Mouse (Mus musculus) cerebellum, postnatal 10 days (tissue): ENCODE data around the gene Fbn1.

Experiments
- DNase-seq, 2 experiments: peaks; one replicate each; pipeline ENCODE4 v3.0.0; 2021; ENCODE audit warnings: mixed read lengths in 2 of 2

Fbn1 gene

GRCm38 (mm10) chr2:125507893-125508292, at the start of gene Fbn1:
TSS of gene Fbn1 (minus strand) at chr2:125507993.
- DNase-seq: no peak

- DNase-seq: no peak
Observed at GRCm38 (mm10) chr2:125555830-125556229, 48.0 kb upstream of the Fbn1 start.

GRCm38 (mm10) chr2:125548806-125549578, 41.2 kb upstream of the Fbn1 start:
- no peak for DNase-seq

GRCm38 (mm10) chr2:125544986-125545385, 37.2 kb upstream of the Fbn1 start:
- DNase-seq: no peak

- no peak for DNase-seq
Observed at GRCm38 (mm10) chr2:125543646-125544045, 35.9 kb upstream of the Fbn1 start.

- no peak for DNase-seq
Observed at GRCm38 (mm10) chr2:125541451-125541850, 33.7 kb upstream of the Fbn1 start.

GRCm38 (mm10) chr2:125540579-125540978, 32.8 kb upstream of the Fbn1 start:
- DNase-seq: no peak

GRCm38 (mm10) chr2:125539640-125540039, 31.8 kb upstream of the Fbn1 start:
- no peak for DNase-seq

- DNase-seq: no peak
Observed at GRCm38 (mm10) chr2:125530665-125531064, 22.9 kb upstream of the Fbn1 start.

GRCm38 (mm10) chr2:125526566-125526965, 18.8 kb upstream of the Fbn1 start:
- no peak for DNase-seq

- no peak for DNase-seq
Observed at GRCm38 (mm10) chr2:125525484-125525883, 17.7 kb upstream of the Fbn1 start.

GRCm38 (mm10) chr2:125516594-125516993, 8.8 kb upstream of the Fbn1 start:
- no peak for DNase-seq

- no peak for DNase-seq
Observed at GRCm38 (mm10) chr2:125515291-125516057, 7.7 kb upstream of the Fbn1 start.

- DNase-seq: no peak
Observed at GRCm38 (mm10) chr2:125514391-125514790, 6.6 kb upstream of the Fbn1 start.

GRCm38 (mm10) chr2:125512544-125512943, 4.8 kb upstream of the Fbn1 start:
- DNase-seq: no peak

GRCm38 (mm10) chr2:125511898-125512297, 4.1 kb upstream of the Fbn1 start:
- no peak for DNase-seq

- no peak for DNase-seq
Observed at GRCm38 (mm10) chr2:125510752-125511151, 3.0 kb upstream of the Fbn1 start.

GRCm38 (mm10) chr2:125508381-125508780, 588 bp upstream of the Fbn1 start:
- DNase-seq: no peak

GRCm38 (mm10) chr2:125506316-125507054, 1.3 kb downstream of the Fbn1 start:
- peak in 1 of 2 experiments; percentile 67 for DNase-seq

- DNase-seq: peak; percentile 79 to 81
Observed at GRCm38 (mm10) chr2:125505746-125506315, 2.0 kb downstream of the Fbn1 start.

GRCm38 (mm10) chr2:125505006-125505745, 2.6 kb downstream of the Fbn1 start, which contains the start of gene Gm9913:
TSS of gene Gm9913 (plus strand) at chr2:125505089.
- DNase-seq: peak; percentile 82 to 87

- no peak for DNase-seq
Observed at GRCm38 (mm10) chr2:125501526-125501925, 6.3 kb downstream of the Fbn1 start.
